Mouse (Mus musculus): ENCODE results near the gene Ghrhr. TPM values are rescaled to one million over a fixed set of nuclear protein-coding genes. Genes with fewer than 3 reads are reported as not detected.

The Ghrhr gene
- total and polyA plus RNA-seq, 3 experiments: not detected

DNA sequence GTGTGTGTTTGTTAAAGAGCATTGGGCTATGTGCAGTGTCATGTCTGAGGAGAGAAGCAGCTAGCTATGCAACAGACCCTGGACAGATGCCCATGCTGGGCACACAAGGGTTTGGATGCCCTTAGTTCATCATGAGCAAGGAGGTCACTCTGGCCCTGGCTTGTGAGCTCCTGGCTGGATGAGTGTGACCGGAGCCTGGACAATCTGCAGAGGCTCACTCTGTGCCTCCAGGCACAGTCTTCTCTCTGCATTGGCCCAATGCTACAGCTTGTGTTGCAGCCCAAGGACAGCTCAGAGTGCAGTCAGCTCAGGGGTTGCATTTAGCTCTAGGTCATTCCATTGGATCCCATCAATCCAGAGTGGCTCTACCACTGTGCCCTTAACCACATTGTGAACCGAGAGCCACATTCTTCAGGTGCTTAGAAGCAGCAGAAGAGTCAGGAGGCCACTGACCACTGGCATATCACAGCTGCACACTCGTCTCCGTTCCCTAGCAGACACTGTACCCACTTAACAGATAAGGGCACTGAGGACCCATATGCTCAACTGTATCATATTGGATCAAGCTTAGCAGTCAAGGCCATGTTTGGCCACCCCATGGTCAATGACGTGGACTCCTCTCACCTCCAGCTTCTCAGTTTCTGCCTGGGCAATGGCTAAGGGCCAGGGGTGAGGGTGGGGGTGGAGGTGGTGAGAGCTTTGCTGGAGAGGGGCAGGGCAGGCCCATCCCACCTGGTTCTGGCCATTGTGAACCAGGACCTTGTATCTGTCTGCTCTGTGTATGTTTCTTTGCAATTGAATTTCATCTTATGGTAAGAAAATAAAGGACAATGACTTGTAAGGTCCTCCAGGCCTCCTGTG lies 28.2 kb upstream of the Ghrhr start:
- no peak for DNase-seq
- H3K27me3 ChIP-seq (ENCODE audit: control insufficient read depth, insufficient read depth, low read length): no peaks in the 10 kb centered on the region
- H3K79me2 ChIP-seq (replicated peaks; ENCODE audit: control insufficient read depth, insufficient read depth, low read length): no peaks in the 10 kb centered on the region
- H3K27ac ChIP-seq: no peak overlapping the region
- WGBS: 87% methylated on average over 5 of the region's 5 CpGs
- intact Hi-C loops (cut with DNase I): no loop called here
- no peak overlapping the region for H3K9ac ChIP-seq (ENCODE audit: low read depth, low read length)
- no peaks in the 10 kb centered on the region for H3K36me3 ChIP-seq (ENCODE audit: control insufficient read depth, insufficient read depth, low read length)
- TF ChIP-seq POLR2A (IDR thresholded peaks at IDR 0.05; ENCODE audit: insufficient read depth, low read depth, low read length): no peak
- TF ChIP-seq EP300 (IDR thresholded peaks at IDR 0.05; ENCODE audit: insufficient read depth, low read depth, low read length): no peak
- TF ChIP-seq CTCF (IDR thresholded peaks at IDR 0.05): no peak
- H3K4me3 ChIP-seq: no peak overlapping the region
- peaks cover 3% of the 10 kb centered on the region; the same call in 1 of the 2 replicates for H3K4me1 ChIP-seq (ENCODE audit: control insufficient read depth, insufficient read depth, low read length)

DNA sequence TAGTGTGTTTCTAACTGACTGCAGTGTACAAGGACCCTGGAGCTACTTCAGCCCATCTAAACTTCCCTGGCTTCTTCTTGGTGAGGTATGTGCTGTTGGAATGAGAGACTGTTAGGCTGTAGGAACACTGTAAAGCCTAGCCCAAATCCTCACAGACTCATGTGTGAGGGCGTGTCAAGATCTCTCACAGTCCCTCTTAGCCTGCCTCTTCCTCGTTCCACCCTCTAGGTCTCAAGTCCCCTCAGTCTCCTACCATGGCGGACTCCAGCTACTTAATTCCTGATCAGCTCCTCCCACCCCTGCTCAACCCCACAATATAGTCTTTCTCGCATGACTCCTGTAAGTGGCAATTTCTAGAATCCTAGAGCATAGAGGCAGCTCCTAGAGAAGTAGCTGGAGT lies 26.9 kb upstream of the Ghrhr start:
- H3K9ac ChIP-seq (ENCODE audit: low read depth, low read length): no peak overlapping the region
- peaks cover 3% of the 10 kb centered on the region; the same call in 1 of the 2 replicates for H3K4me1 ChIP-seq (ENCODE audit: control insufficient read depth, insufficient read depth, low read length)
- no peaks in the 10 kb centered on the region for H3K79me2 ChIP-seq (replicated peaks; ENCODE audit: control insufficient read depth, insufficient read depth, low read length)
- no peak overlapping the region for H3K27ac ChIP-seq
- no peak for TF ChIP-seq EP300 (IDR thresholded peaks at IDR 0.05; ENCODE audit: insufficient read depth, low read depth, low read length)
- TF ChIP-seq CTCF (IDR thresholded peaks at IDR 0.05): no peak
- TF ChIP-seq POLR2A (IDR thresholded peaks at IDR 0.05; ENCODE audit: insufficient read depth, low read depth, low read length): no peak
- no peaks in the 10 kb centered on the region for H3K27me3 ChIP-seq (ENCODE audit: control insufficient read depth, insufficient read depth, low read length)
- no peak for DNase-seq
- intact Hi-C loops (cut with DNase I): no loop called here
- no peaks in the 10 kb centered on the region for H3K36me3 ChIP-seq (ENCODE audit: control insufficient read depth, insufficient read depth, low read length)
- 87% methylated on average over 4 of the region's 4 CpGs for WGBS
- no peak overlapping the region for H3K4me3 ChIP-seq

DNA sequence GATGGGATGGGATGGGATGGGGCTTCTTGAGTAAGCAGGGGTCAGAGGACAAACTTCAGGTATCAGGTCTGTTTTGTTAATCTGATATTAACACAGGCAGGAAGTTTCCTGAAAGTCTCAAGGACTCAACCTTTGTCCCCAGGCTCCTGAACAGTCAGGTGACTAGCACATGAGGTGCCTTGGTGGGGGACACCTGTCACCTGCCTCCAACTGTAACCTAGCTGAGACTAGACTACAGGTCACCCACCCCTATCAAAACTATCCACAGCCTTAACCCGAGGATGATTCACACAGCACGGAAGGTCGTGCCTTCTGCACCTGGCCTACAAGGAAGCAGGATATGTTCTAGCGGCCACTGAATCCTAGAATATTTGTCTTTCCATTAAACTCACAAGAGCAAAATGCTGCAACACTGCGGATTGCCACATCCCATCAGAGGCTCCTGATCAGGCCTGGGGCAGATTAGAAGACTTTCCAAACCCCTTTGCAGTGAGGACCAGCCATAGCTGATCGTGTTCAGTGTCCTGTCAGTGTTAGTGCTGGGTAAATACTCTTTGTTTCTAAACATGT lies 25.6 kb upstream of the Ghrhr start:
- H3K9ac ChIP-seq (ENCODE audit: low read depth, low read length): no peak overlapping the region
- H3K79me2 ChIP-seq (replicated peaks; ENCODE audit: control insufficient read depth, insufficient read depth, low read length): no peaks in the 10 kb centered on the region
- H3K36me3 ChIP-seq (ENCODE audit: control insufficient read depth, insufficient read depth, low read length): no peaks in the 10 kb centered on the region
- TF ChIP-seq CTCF (IDR thresholded peaks at IDR 0.05): no peak
- TF ChIP-seq POLR2A (IDR thresholded peaks at IDR 0.05; ENCODE audit: insufficient read depth, low read depth, low read length): no peak
- no peak for TF ChIP-seq EP300 (IDR thresholded peaks at IDR 0.05; ENCODE audit: insufficient read depth, low read depth, low read length)
- DNase-seq: no peak
- no peak overlapping the region for H3K27ac ChIP-seq
- no peak overlapping the region for H3K4me3 ChIP-seq
- WGBS: 83% methylated on average over 6 of the region's 6 CpGs
- intact Hi-C loops (cut with DNase I): loop anchor here (10.0 kb wide), 1 partner anchor 56 kb away; no protein-coding TSS in a partner anchor
- no peaks in the 10 kb centered on the region for H3K27me3 ChIP-seq (ENCODE audit: control insufficient read depth, insufficient read depth, low read length)
- peaks cover 2% of the 10 kb centered on the region for H3K4me1 ChIP-seq (ENCODE audit: control insufficient read depth, insufficient read depth, low read length)

DNA sequence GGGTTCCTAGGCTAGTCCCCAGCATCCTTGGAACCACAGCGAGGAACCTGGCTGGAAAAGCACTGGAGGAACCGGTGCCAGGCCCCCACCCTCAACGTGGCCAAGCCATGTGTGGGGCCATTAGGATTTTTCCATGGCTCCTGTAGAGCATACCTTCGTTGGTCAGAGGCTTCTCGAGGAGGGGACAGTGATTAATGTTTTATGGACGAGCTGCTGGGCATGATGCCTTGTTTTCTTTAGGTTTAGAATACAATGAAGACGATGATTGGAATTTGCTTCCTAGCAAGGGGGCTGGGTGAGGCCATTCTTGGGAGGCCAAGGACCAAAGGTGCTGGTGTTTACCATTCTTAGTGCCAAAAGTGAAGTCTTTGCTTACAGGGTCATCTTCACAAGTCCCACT lies 24.4 kb upstream of the Ghrhr start:
- peaks cover 5% of the 10 kb centered on the region for H3K4me1 ChIP-seq (ENCODE audit: control insufficient read depth, insufficient read depth, low read length)
- WGBS: 77% methylated on average over 7 of the region's 7 CpGs

DNA sequence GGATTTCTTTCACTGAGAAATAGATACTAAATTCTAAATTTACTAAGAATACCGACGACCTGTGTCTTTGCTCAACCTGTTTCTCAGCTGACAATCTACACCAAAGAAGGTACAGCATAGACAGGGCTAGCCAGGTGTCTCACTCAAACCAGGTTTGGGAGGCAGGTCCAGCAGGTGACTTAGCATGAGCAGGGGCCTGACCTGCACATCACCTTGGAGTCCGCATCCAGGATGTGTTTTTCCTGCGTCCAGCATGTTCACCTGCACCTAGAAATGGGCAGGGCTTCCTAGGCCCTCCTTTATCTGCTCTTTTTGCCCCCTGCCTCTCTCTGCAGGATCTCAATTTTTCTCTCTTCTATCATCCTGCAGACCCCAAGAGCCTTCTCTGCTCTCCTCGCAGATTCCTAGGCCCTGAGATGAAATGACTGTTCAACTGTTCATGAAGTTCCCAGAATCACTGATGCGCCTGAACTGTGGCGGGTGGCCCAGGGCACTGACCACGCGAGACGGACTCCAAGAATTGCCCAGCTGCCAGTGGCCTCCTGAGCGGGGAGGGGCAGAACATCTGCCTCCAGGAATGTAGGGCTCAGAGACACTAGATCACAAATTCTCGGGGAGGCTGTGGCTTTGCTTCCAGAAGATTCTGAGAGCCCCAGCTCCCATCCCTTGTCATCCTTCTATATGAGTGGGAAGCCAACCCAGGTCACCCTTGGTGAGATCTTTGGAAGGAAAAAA lies 22.2 kb upstream of the Ghrhr start:
- intact Hi-C loops (cut with DNase I): loop anchor here (10.0 kb wide), 1 partner anchor 59 kb away; no protein-coding TSS in a partner anchor
- no peak for TF ChIP-seq EP300 (IDR thresholded peaks at IDR 0.05; ENCODE audit: insufficient read depth, low read depth, low read length)
- no peak for TF ChIP-seq POLR2A (IDR thresholded peaks at IDR 0.05; ENCODE audit: insufficient read depth, low read depth, low read length)
- TF ChIP-seq CTCF (IDR thresholded peaks at IDR 0.05): no peak
- Histone ChIP-seq H3K36me3 (ENCODE audit: control insufficient read depth, insufficient read depth, low read length) (no peaks in the 10 kb centered on the region), H3K27me3 (ENCODE audit: control insufficient read depth, insufficient read depth, low read length) (no peaks in the 10 kb centered on the region), H3K9ac (ENCODE audit: low read depth, low read length) (no peak overlapping the region), H3K4me1 (ENCODE audit: control insufficient read depth, insufficient read depth, low read length) (peaks cover 17% of the 10 kb centered on the region), H3K4me3 (no peak overlapping the region), H3K79me2 (replicated peaks; ENCODE audit: control insufficient read depth, insufficient read depth, low read length) (no peaks in the 10 kb centered on the region), H3K27ac (no peak overlapping the region; the same call in 1 of the 2 replicates)
- no peak for DNase-seq
- 83% methylated on average over 12 of the region's 12 CpGs for WGBS

More for the DNA sequence above, 24.4 kb upstream of the Ghrhr start:
- intact Hi-C loops (cut with DNase I): loop anchor here (10.0 kb wide), 1 partner anchor 57 kb away; no protein-coding TSS in a partner anchor
- H3K27me3 ChIP-seq (ENCODE audit: control insufficient read depth, insufficient read depth, low read length): no peaks in the 10 kb centered on the region
- H3K9ac ChIP-seq (ENCODE audit: low read depth, low read length): no peak overlapping the region
- no peak overlapping the region for H3K27ac ChIP-seq
- DNase-seq: no peak
- TF ChIP-seq POLR2A (IDR thresholded peaks at IDR 0.05; ENCODE audit: insufficient read depth, low read depth, low read length): no peak
- TF ChIP-seq EP300 (IDR thresholded peaks at IDR 0.05; ENCODE audit: insufficient read depth, low read depth, low read length): no peak
- TF ChIP-seq CTCF (IDR thresholded peaks at IDR 0.05): no peak
- no peaks in the 10 kb centered on the region for H3K36me3 ChIP-seq (ENCODE audit: control insufficient read depth, insufficient read depth, low read length)
- H3K4me3 ChIP-seq: no peak overlapping the region
- H3K79me2 ChIP-seq (replicated peaks; ENCODE audit: control insufficient read depth, insufficient read depth, low read length): no peaks in the 10 kb centered on the region
